8 mouse cellular contexts compared by ENCODE assay signal in the genomic region with DNA sequence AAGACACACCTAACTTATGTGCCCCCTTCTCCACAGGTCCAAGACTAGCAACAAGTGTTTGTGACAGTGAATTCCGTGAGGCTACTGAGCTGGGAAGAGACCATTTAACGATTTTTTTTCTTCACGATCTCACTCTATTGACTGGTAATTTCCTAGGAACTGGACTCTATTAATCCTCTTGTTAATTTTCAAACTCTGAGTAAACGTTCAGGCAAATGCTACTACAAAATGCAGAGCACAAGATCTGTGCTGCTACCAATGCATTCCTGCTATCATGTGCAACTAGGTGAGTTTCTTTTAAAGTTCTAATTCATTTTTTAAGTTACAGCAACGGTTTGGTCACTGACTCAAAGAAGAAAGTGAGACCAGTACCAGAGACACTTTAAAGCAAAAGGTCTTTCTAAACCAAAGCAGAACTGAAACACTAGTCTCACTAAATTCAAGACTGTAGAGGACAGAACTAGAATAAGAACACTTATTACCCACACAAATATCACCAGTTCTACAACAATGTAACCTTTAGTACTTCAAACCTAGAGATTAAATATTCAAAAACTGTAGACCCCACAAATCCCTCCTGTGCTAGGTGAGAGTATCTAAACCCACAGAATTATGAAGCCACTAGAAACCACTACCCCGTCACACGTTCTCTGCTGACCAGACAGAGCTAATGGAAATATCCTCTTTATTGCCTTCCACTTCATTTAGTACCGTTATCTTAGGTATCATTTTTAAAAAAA. TPM values are rescaled to one million over a fixed set of nuclear protein-coding genes. Genes with fewer than 3 reads are reported as not detected.
DNase-seq lines count a peak whose midpoint lies in the region; ATAC-seq and TF ChIP-seq lines count a peak whose summit lies in the region.

No protein-coding gene starts in this region.

- H3K27me3 ChIP-seq in heart, embryonic 16.5 days (ENCODE audit: control insufficient read depth, insufficient read depth, low read length) = no peaks in the 10 kb centered on the region
- peaks cover 0 to 4% of the 10 kb centered on the region in 2 experiments; a peak in 2 of 4 replicates for H3K27me3 ChIP-seq in MEL (ENCODE audit: control insufficient read depth in 1 of 2, insufficient read depth in 2 of 2, low read length in 2 of 2)
- no peaks in the 10 kb centered on the region for H3K27me3 ChIP-seq in hindbrain, embryonic 13.5 days
- no peaks in the 10 kb centered on the region for H3K27me3 ChIP-seq in midbrain, embryonic 12.5 days

- no peaks in the 10 kb centered on the region for H3K36me3 ChIP-seq in heart, embryonic 16.5 days (ENCODE audit: control insufficient read depth, insufficient read depth)
- peaks cover 0 to 9% of the 10 kb centered on the region in 2 experiments; a peak in 2 of 4 replicates for H3K36me3 ChIP-seq in MEL (ENCODE audit: control insufficient read depth in 1 of 2, insufficient read depth in 2 of 2, low read length in 2 of 2)
- no peaks in the 10 kb centered on the region for H3K36me3 ChIP-seq in hindbrain, embryonic 13.5 days
- H3K36me3 ChIP-seq in midbrain, embryonic 12.5 days = no peaks in the 10 kb centered on the region

- TF ChIP-seq EP300 in MEL (IDR thresholded peaks at IDR 0.05; ENCODE audit: low read depth in 1 of 2, low read length in 2 of 2) = no peak

- TF ChIP-seq POLR2A in MEL (IDR thresholded peaks at IDR 0.05; ENCODE audit: control insufficient read depth in 1 of 2, insufficient read depth in 1 of 2, low read depth in 1 of 2, low read length in 2 of 2, poor library complexity in 1 of 2) = no peak

- H3K9ac ChIP-seq in heart, embryonic 16.5 days (ENCODE audit: low read length) = peak overlapping the region; percentile 99
- peak overlapping the region; percentile 82 for H3K9ac ChIP-seq in MEL (ENCODE audit: control insufficient read depth, low read depth, low read length, poor library complexity, severe bottlenecking)
- H3K9ac ChIP-seq in hindbrain, embryonic 13.5 days = peak overlapping the region; percentile 94
- peak overlapping the region; percentile 91; the same call in 1 of the 2 replicates for H3K9ac ChIP-seq in midbrain, embryonic 12.5 days (replicated peaks)

- no peak for DNase-seq in heart, adult 18-20 months
- no peak for DNase-seq in MEL (ENCODE audit: low read depth, low spot score)
- no peak for DNase-seq in cerebellum, adult 8-10 months
- DNase-seq in retina, embryonic 14.5 days (ENCODE audit: low spot score) = no peak
- DNase-seq in adrenal gland, adult 8-10 months = no peak

- peak overlapping the region; percentile 100 for H3K4me3 ChIP-seq in heart, embryonic 16.5 days (ENCODE audit: low read length)
- peak overlapping the region; percentile 96 to 98 for H3K4me3 ChIP-seq in MEL (ENCODE audit: control insufficient read depth in 1 of 2, insufficient read depth in 1 of 2, low read depth in 2 of 2, low read length in 2 of 2)
- peak overlapping the region; percentile 94 for H3K4me3 ChIP-seq in hindbrain, embryonic 13.5 days
- peak overlapping the region; percentile 95 for H3K4me3 ChIP-seq in midbrain, embryonic 12.5 days

- WGBS in heart, embryonic 16.5 days = 34% methylated on average over 8 of the region's 8 CpGs
- WGBS in hindbrain, embryonic 13.5 days = 58% methylated on average over 8 of the region's 8 CpGs
- 65% methylated on average over 8 of the region's 8 CpGs for WGBS in midbrain, embryonic 12.5 days

- peak overlapping the region; percentile 74 for H3K4me2 ChIP-seq in heart, embryonic 16.5 days (ENCODE audit: low read depth, low read length)
- peak overlapping the region; percentile 70 for H3K4me2 ChIP-seq in hindbrain, embryonic 13.5 days
- H3K4me2 ChIP-seq in midbrain, embryonic 12.5 days (replicated peaks) = peak overlapping the region; percentile 69

- TF ChIP-seq RAD21 in MEL (IDR thresholded peaks at IDR 0.05; ENCODE audit: low read depth, low read length) = no peak

- H3K79me2 ChIP-seq in MEL (ENCODE audit: control insufficient read depth, insufficient read depth, low read length, poor library complexity) = peaks cover 57% of the 10 kb centered on the region

- H3K9me3 ChIP-seq in heart, embryonic 16.5 days (replicated peaks; ENCODE audit: control insufficient read depth, low read length) = no peaks in the 10 kb centered on the region
- no peaks in the 10 kb centered on the region for H3K9me3 ChIP-seq in MEL (replicated peaks; ENCODE audit: insufficient read depth, low read length)
- no peaks in the 10 kb centered on the region for H3K9me3 ChIP-seq in hindbrain, embryonic 13.5 days
- H3K9me3 ChIP-seq in midbrain, embryonic 12.5 days = 0 out of 2 replicates have a peak, but pooled peaks cover 2% of the 10 kb centered on the region

- no peak for TF ChIP-seq CTCF in MEL (IDR thresholded peaks at IDR 0.05 in 2 of 3, conservative IDR thresholded peaks at IDR 0.05 in 1 of 3; ENCODE audit: control insufficient read depth in 1 of 3, insufficient read depth in 1 of 3, low read depth in 2 of 3, low read length in 3 of 3, poor library complexity in 1 of 3, severe bottlenecking in 1 of 3)

- no peak for ATAC-seq in heart, embryonic 16.5 days (replicated peaks; ENCODE audit: extremely low read depth, insufficient read depth, low FRiP score)
- no peak for ATAC-seq in hindbrain, embryonic 13.5 days (ENCODE audit: low FRiP score)
- no peak for ATAC-seq in midbrain, embryonic 12.5 days (ENCODE audit: low FRiP score, low read depth)

- peaks cover 48% of the 10 kb centered on the region for H3K4me1 ChIP-seq in heart, embryonic 16.5 days (ENCODE audit: control insufficient read depth, insufficient read depth, low read length)
- H3K4me1 ChIP-seq in MEL (ENCODE audit: control insufficient read depth in 1 of 2, insufficient read depth in 2 of 2, low read length in 2 of 2) = peaks cover 0 to 8% of the 10 kb centered on the region in 2 experiments; a peak in 3 of 4 replicates
- peaks cover 34% of the 10 kb centered on the region for H3K4me1 ChIP-seq in hindbrain, embryonic 13.5 days (replicated peaks)
- peaks cover 23% of the 10 kb centered on the region for H3K4me1 ChIP-seq in midbrain, embryonic 12.5 days

- H3K27ac ChIP-seq in heart, embryonic 16.5 days (ENCODE audit: low read length) = peak overlapping the region; percentile 92
- no peak overlapping the region for H3K27ac ChIP-seq in MEL (ENCODE audit: control insufficient read depth, low read depth, low read length)
- H3K27ac ChIP-seq in hindbrain, embryonic 13.5 days = no peak overlapping the region
- no peak overlapping the region for H3K27ac ChIP-seq in midbrain, embryonic 12.5 days (replicated peaks)

TF ChIP-seq in MEL, 35 proteins besides CTCF, POLR2A, EP300 and RAD21:
- TF ChIP-seq MYB (IDR thresholded peaks at IDR 0.05; ENCODE audit: low read depth, low read length) (no peak), RCOR1 (IDR thresholded peaks at IDR 0.05; ENCODE audit: low read depth, low read length) (no peak), SIN3A (IDR thresholded peaks at IDR 0.05; ENCODE audit: low read length) (no peak), ZC3H11A (IDR thresholded peaks at IDR 0.05; ENCODE audit: low read depth, low read length) (no peak), E2F4 (IDR thresholded peaks at IDR 0.05; ENCODE audit: borderline replicate concordance, low read depth, low read length) (no peak), CHD2 (IDR thresholded peaks at IDR 0.05; ENCODE audit: low read length) (no peak), MAX (IDR thresholded peaks at IDR 0.05; ENCODE audit: low read length) (no peak), ZKSCAN1 (IDR thresholded peaks at IDR 0.05; ENCODE audit: low read depth, low read length) (no peak), GATA1 (IDR thresholded peaks at IDR 0.05; ENCODE audit: low read depth, low read length) (no peak), SMC3 (IDR thresholded peaks at IDR 0.05; ENCODE audit: low read depth, low read length) (no peak)

RNA-seq across cellular contexts. Expression of gene Arl5a, which starts 1.7 kb away (rescaled TPM):
- 43.2 and 45.7 TPM in 2 replicates for polyA plus RNA-seq in heart, embryonic 16.5 days (2015; fragmentation: Nextera tagmentation; extraction: Ambion mirVana)
- total RNA-seq in heart, adult 18-20 months (2021) = 10 to 100 TPM; 35.8 to 35.9 TPM
- total RNA-seq in MEL (2012; rRNA removed) = 12.7 and 14.7 TPM in 2 replicates
- 10 to 100 TPM; 14.4 to 36.8 TPM for polyA plus RNA-seq in MEL (2012; ENCODE audit: insufficient read depth in 1 of 2, insufficient read length in 2 of 2, low read depth in 1 of 2, low replicate concordance in 2 of 2, missing spikeins in 1 of 2)
- polyA plus RNA-seq in hindbrain, embryonic 13.5 days (2015; fragmentation: Nextera tagmentation; extraction: Ambion mirVana) = 39.9 and 40.2 TPM in 2 replicates
- polyA plus RNA-seq in midbrain, embryonic 12.5 days (2016; fragmentation: Nextera tagmentation; extraction: Ambion mirVana) = 59.6 and 66.5 TPM in 2 replicates
- total RNA-seq in adrenal gland, adult 8-10 months (2022) = 10 to 100 TPM; 39.8 to 62.9 (median 49.8) TPM

RNA-seq across cellular contexts. Expression of gene Neb, which starts 44.8 kb away (rescaled TPM):
- polyA plus RNA-seq in heart, embryonic 16.5 days (2015; fragmentation: Nextera tagmentation; extraction: Ambion mirVana) = 3.5 and 7.8 TPM in 2 replicates
- total RNA-seq in heart, adult 18-20 months (2021) = 1 to 10 TPM; 5.7 to 7.3 TPM
- total RNA-seq in MEL (2012; rRNA removed) = 0.12 and 0.39 TPM in 2 replicates
- under 1 TPM in 1 of 2 experiments, not detected in 1; 0.70 TPM for polyA plus RNA-seq in MEL (2012; ENCODE audit: insufficient read depth in 1 of 2, insufficient read length in 2 of 2, low read depth in 1 of 2, low replicate concordance in 2 of 2, missing spikeins in 1 of 2)
- 1.2 and 2.0 TPM in 2 replicates for polyA plus RNA-seq in hindbrain, embryonic 13.5 days (2015; fragmentation: Nextera tagmentation; extraction: Ambion mirVana)
- polyA plus RNA-seq in midbrain, embryonic 12.5 days (2016; fragmentation: Nextera tagmentation; extraction: Ambion mirVana) = 0.59 and 0.64 TPM in 2 replicates
- 10 to 100 TPM in 1 of 4 experiments, 1 to 10 TPM in 1, under 1 TPM in 2; 0.32 to 10.3 (median 2.4) TPM for total RNA-seq in adrenal gland, adult 8-10 months (2022)
